Mouse (Mus musculus) naive thymus-derived CD4-positive, alpha-beta T cell, adult 5 months (primary cell): ENCODE measurements around the gene Otud3. TPM values are rescaled to one million over a fixed set of nuclear protein-coding genes. Genes with fewer than 3 reads are reported as not detected.

Experiments used
- polyA plus RNA-seq: library from polyadenylated mRNA; unstranded; fragments of 100-300 nt; shearing (Covaris generic); gene quantifications from one replicate; pipeline ENCODE4 v1.2.1, GENCODE M21; 2017

Otud3 gene
- polyA plus RNA-seq = 9.4 TPM

DNA sequence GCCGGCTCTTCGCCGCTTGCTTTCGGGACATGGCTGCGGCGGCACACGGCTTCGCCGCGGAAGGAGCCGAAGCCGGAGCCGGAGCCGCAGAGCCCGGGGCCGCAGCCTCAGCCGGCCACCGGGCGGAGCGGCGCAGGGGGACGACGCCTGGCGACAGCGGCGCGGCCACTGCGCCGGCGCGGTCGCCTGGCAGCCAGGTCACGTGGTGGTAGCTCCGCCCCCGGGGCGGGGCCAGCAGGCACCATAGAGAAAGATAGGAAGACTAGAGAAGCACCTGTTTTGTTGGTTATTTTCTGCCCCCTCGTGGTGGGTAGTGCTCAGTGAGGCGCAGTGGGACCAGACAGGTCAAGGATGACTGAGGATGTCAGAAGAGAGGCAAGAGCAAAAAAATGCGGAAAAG is at the start of gene Otud3:
Otud3 (minus strand) TSS at position 149 of the 400 bp plus-strand sequence.

DNA sequence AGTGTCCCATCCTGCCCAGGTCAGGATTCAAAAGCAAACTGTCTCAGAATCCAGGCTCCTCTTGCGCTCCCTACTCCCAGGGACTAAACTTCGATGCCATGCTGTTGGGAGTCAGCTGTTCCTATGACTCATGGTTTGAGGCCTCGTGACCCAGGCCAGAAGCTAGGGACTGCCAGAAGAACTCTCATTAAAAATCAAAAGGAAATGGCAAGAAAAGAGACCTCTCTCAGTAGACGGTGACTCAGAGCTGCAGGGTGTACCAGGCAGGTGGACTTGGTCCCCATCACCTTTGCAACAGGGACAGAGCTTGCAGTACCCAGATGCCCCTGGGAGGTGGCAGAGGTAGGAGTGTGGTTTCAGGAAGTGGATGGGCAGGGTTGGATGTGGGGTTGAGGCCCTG is 36.0 kb downstream of the Otud3 start, which contains the start of gene Pla2g2e:
Pla2g2e (plus strand) TSS at position 212 of the 400 bp plus-strand sequence.

DNA sequence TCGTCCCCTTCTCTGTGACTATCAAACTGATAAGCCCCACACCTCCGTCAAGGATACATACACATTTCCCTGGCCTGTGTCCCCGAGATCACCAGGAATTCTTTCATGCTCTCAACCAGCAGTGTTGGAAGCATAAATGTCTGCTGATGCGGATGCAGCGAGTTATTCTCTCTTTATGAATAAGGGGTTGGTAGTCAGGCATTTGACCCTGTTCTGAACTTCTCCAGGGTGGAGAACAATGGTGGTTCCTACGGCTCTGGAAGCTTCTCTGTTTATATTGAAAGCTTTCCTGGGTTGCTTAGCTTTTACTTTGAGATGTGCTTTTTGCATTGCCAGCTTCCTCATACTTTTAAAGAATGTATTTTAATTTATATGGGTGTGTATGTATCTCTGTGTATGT is 39.9 kb downstream of the Otud3 start, which contains the start of gene Gm13030:
Gm13030 (minus strand) TSS at position 101 of the 400 bp plus-strand sequence.

DNA sequence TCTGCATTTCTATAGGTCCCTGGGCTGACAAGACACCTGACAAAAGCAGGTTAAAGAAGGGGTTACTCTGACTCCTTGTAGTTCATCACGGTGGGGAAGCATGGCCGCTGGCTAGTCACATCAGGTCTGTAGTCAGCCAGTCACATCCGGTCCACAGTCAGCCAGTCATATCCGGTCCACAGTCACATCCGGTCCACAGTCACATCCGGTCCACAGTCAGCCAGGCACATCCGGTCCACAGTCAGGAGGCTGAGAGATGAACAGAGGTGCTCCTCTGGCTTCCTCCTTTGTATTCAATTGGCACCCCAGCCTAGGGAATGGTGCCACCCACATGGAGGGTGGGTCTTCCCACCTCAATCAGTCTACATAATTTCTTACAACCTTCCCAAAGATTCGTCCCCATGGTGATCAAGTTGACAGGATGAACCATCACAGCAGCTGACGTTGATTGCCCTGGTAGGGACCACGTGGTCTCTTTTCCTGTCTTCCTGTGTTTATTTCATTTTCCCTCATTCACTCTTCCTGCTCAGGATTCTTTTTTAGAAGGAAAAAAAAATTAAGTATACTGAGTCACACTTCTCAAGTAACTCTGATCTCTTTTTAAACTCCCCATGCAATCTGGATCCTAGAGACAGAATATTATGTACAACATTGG is 50.3 kb downstream of the Otud3 start, which contains the start of gene Pla2g5:
Pla2g5 (minus strand) TSS at position 139 of the 655 bp plus-strand sequence.

Other genes with a start within 250 kb of the Otud3 start
- not detected for gene Pla2g2c, start 189.2 kb downstream of the Otud3 start, polyA plus RNA-seq
- not detected for gene Ubxn10, start 176.8 kb downstream of the Otud3 start, polyA plus RNA-seq
- not detected for gene Pla2g2f, start 156.3 kb downstream of the Otud3 start, polyA plus RNA-seq
- gene Pla2g2d, start 138.2 kb downstream of the Otud3 start, polyA plus RNA-seq = not detected
- gene Pla2g5, start 50.5 kb downstream of the Otud3 start, polyA plus RNA-seq = not detected
- gene Gm13030, start 40.0 kb downstream of the Otud3 start, polyA plus RNA-seq = not detected
- not detected for gene Pla2g2e, start 36.0 kb downstream of the Otud3 start, polyA plus RNA-seq
- not detected for gene Rnf186, start 53.2 kb upstream of the Otud3 start, polyA plus RNA-seq
- gene Tmco4, start 58.9 kb upstream of the Otud3 start, polyA plus RNA-seq = 34.6 TPM
- gene Htr6, start 161.6 kb upstream of the Otud3 start, polyA plus RNA-seq = not detected
- not detected for gene Nbl1, start 179.0 kb upstream of the Otud3 start, polyA plus RNA-seq
- 244 TPM for gene Minos1, start 217.2 kb upstream of the Otud3 start, polyA plus RNA-seq